Mouse (Mus musculus) left cerebral cortex, postnatal 25 days (tissue): ENCODE results near the gene Mettl16. TPM values are rescaled to one million over a fixed set of nuclear protein-coding genes. Genes with fewer than 3 reads are reported as not detected.

Experiments
- DNase-seq, 2 experiments: peaks; one replicate each; pipeline ENCODE4 v3.0.0; 2022; ENCODE audit warnings: low spot score in 2 of 2, mixed read lengths in 1 of 2
- intact Hi-C: fragments of 180-260 bp; cut with DNase I; formaldehyde crosslinking; loops from one replicate; pipeline ENCODE4 v1.15.1; 2025
- microRNA-seq, 2 experiments: library from miRNA; unstranded; fragments of <30 nt; microRNA quantifications; one replicate each; pipeline ENCODE4 v1.2.0; 2022
- total RNA-seq, 2 experiments: library from RNA; stranded (reverse); gene quantifications; 2 replicates each; pipeline ENCODE4 v1.2.3; 2021

The Mettl16 gene
- total RNA-seq, 2 experiments from 2014 or later: 27.7 to 30.3 TPM

DNA sequence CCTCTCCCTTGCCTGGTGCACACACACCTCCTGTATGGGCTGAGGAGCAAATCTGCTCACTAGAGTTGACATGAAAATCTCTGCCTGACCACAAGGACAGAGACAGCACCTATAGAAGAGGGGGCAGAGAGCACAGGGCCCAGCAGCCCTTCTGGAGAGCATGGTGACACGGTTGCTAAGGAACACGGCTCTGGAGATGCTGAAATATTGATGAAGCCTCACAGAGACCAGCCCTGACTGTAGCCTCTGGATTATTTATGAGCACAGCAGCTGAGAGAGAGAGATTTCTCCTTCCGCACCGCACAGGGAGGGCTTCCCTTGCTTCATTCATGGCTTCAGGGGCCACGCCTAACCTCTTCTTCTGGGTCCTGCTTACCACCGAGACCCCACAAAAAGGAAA, 99.0 kb downstream of the Mettl16 start:
- intact Hi-C loops: no loop called here
- DNase-seq: no peak

DNA sequence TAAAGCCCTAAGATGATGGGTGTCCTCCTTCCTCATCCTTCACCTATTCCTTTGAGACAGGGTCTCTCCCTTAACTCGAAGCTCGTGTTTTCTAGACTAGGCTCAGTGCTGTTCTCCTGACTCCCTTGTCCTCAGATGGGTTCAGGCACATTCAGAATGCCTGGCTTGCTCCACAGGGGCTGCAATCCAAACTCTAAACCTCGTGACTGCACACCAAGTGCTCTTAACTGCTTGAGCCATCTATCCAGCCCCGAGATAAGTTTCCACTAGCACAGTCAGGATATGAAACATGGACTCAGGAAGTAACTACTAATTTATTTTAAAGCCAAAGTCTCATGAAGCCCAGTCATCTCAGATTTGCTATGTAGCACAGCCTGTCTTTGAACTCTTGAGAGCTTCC, 99.9 kb downstream of the Mettl16 start:
- DNase-seq: no peak
- intact Hi-C loops: no loop called here

DNA sequence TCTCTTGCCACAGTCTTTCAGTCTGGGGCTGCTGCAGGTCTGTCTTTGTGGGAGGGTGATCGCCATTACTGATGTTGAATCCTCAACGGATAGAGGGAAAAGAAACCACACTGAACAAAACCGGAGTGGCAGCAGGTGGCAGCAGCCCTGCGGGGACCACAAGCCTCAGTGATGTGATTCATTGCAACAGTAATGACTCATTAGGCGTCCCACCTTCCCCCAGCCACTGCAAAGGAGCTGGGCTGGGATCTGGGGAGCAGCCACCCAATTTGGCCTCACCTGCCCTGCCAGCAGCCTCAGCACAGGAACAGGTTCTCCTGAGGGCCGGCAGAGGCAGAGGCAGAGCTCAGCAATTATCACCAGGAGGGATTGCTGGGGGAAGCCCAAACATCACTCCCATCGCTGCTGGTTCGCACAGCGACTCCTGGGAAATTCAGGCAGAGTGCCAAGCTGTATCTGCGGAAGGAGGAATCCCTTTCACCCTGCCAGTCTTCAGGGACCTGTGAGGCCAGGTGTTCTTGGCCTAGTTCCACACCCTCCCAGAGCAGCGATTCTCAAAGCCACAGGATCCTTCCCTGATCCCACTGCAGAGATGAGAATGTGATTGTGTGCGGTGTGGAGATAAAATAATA, 100.5 kb downstream of the Mettl16 start:
- peak; percentile 62 to 77 for DNase-seq
- intact Hi-C loops: no loop called here

DNA sequence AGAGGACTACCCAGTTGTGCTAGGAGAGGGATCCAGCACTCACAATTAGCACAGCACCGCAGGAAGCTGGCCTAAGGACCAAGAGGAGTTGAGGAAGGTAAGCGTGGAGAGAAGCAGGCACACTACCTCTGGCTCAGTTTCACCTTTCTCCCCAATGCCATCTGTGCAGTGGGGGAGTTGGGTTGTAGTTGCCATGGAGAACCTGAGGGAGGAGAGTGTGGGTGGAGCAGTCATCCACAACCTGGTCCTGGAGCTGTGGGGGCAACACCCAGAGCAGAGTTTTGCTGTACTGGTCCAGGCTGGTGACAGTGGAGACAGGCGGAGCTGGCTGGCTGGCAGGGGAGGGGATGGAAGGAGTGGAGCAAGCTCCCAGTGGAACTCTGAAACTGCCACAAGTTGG, 104.0 kb downstream of the Mettl16 start:
- DNase-seq: peak; percentile 23 to 75

DNA sequence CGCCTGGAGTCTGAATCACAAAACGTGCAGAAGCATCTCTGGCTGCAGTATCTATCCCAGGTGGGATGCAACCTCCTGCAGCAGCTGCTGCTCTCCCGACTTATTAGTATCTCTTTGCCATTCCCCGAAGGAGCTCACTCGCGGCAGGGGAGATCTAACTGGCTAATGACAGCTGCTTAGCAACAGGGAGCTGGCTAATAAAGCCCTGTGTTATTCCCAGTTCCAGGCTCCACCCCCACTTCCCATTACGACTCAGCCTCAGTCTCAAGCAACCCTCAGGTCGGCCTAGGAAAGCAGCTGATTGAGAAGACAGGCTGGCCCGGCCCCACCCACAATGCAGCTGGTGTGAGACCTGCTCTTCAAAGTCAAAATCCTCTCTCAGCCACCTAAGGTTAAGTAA, 106.2 kb downstream of the Mettl16 start:
- peak; percentile 54 to 72 for DNase-seq
- intact Hi-C loops: no loop called here

More for the DNA sequence above, 104.0 kb downstream of the Mettl16 start:
- intact Hi-C loops: no loop called here

Small RNA genes lying within 50 kb of the gene (microRNA-seq; reads per million reads assigned to microRNA genes)
- 2.0 to 2.7 reads per million in 2 experiments for gene Mir6926

Other genes starting within 250 kb of the Mettl16 start
- 100 to 1,000 TPM; 175 to 205 TPM for gene Rap1gap2, start 159.9 kb upstream of the Mettl16 start, total RNA-seq
- 10 to 100 TPM; 26.1 to 26.3 TPM for gene Ccdc92b, start 151.2 kb upstream of the Mettl16 start, total RNA-seq
- gene Cluh, start 121.3 kb upstream of the Mettl16 start, total RNA-seq: 10 to 100 TPM; 60.3 to 64.1 TPM
- gene Pafah1b1, start 46.2 kb upstream of the Mettl16 start, total RNA-seq: 100 to 1,000 TPM; 403 to 445 TPM
- gene Mnt, start 60.1 kb downstream of the Mettl16 start, total RNA-seq: 10 to 100 TPM; 27.4 to 29.3 TPM
- 10 to 100 TPM; 76.0 to 78.3 TPM for gene Sgsm2, start 126.2 kb downstream of the Mettl16 start, total RNA-seq
- 10 to 100 TPM; 26.2 to 28.1 TPM for gene Tsr1, start 127.2 kb downstream of the Mettl16 start, total RNA-seq
- 10 to 100 TPM; 26.5 to 27.5 TPM for gene Smg6, start 155.0 kb downstream of the Mettl16 start, total RNA-seq
- 100 to 1,000 TPM in 1 of 2 experiments, 10 to 100 TPM in 1; 93.7 to 100 TPM for gene Srr, start 155.1 kb downstream of the Mettl16 start, total RNA-seq